Mouse (Mus musculus): ENCODE data around the gene Il5ra. TPM values are rescaled to one million over a fixed set of nuclear protein-coding genes. Genes with fewer than 3 reads are reported as not detected.

Gene Il5ra
- polyA plus RNA-seq, 1 experiment from 2014 or later: not detected

GRCm38 (mm10) chr6:106787138-106787537, 38.3 kb upstream of the Il5ra start:
- 83% methylated on average over 3 of the region's 3 CpGs for WGBS
- Histone ChIP-seq H3K27me3 (ENCODE audit: control insufficient read depth, insufficient read depth, low read length) (no peaks in the 10 kb centered on the region), H3K9ac (ENCODE audit: low read length) (no peak overlapping the region), H3K9me3 (ENCODE audit: control insufficient read depth, low read length) (no peaks in the 10 kb centered on the region), H3K4me1 (replicated peaks; ENCODE audit: control insufficient read depth, insufficient read depth) (no peaks in the 10 kb centered on the region), H3K36me3 (ENCODE audit: control insufficient read depth, insufficient read depth, low read length) (peaks cover 13% of the 10 kb centered on the region; the same call in 1 of the 2 replicates), H3K4me3 (ENCODE audit: low read depth, low read length) (no peak overlapping the region), H3K27ac (replicated peaks) (no peak overlapping the region), H3K4me2 (replicated peaks; ENCODE audit: low read depth) (no peak overlapping the region)
- TF ChIP-seq EP300 (optimal IDR thresholded peaks at IDR 0.05) (no peak), CTCF (IDR thresholded peaks at IDR 0.05; ENCODE audit: low read depth) (no peak)
- ATAC-seq (ENCODE audit: low FRiP score, low TSS enrichment) (no peak), DNase-seq (ENCODE audit: low spot score) (no peak)

GRCm38 (mm10) chr6:106770046-106770445, 21.2 kb upstream of the Il5ra start:
- no peak overlapping the region for H3K27ac ChIP-seq (replicated peaks)
- peak overlapping the region; percentile 83 for H3K9ac ChIP-seq (ENCODE audit: low read length)
- 41% methylated on average over 4 of the region's 4 CpGs for WGBS
- peaks cover 3% of the 10 kb centered on the region; the same call in 1 of the 2 replicates for H3K36me3 ChIP-seq (ENCODE audit: control insufficient read depth, insufficient read depth, low read length)
- H3K4me3 ChIP-seq (ENCODE audit: low read depth, low read length): peak overlapping the region; percentile 91
- H3K4me2 ChIP-seq (replicated peaks; ENCODE audit: low read depth): peak overlapping the region; percentile 86
- no peaks in the 10 kb centered on the region for H3K27me3 ChIP-seq (ENCODE audit: control insufficient read depth, insufficient read depth, low read length)
- H3K9me3 ChIP-seq (ENCODE audit: control insufficient read depth, low read length): no peaks in the 10 kb centered on the region
- ATAC-seq (ENCODE audit: low FRiP score, low TSS enrichment) (no peak), DNase-seq (ENCODE audit: low spot score) (no peak)
- TF ChIP-seq EP300 (optimal IDR thresholded peaks at IDR 0.05) (no peak), CTCF (IDR thresholded peaks at IDR 0.05; ENCODE audit: low read depth) (no peak)
- H3K4me1 ChIP-seq (replicated peaks; ENCODE audit: control insufficient read depth, insufficient read depth): 0 out of 2 replicates have a peak, but pooled peaks cover 4% of the 10 kb centered on the region

- TF ChIP-seq CTCF (IDR thresholded peaks at IDR 0.05; ENCODE audit: low read depth): no peak
- no peak for TF ChIP-seq EP300 (optimal IDR thresholded peaks at IDR 0.05)
Observed at GRCm38 (mm10) chr6:106769290-106769866, 20.5 kb upstream of the Il5ra start.

GRCm38 (mm10) chr6:106768640-106769289, 19.9 kb upstream of the Il5ra start, which contains the start of gene Trnt1:
Trnt1 (plus strand) TSS chr6:106769120.
- ATAC-seq (ENCODE audit: low FRiP score, low TSS enrichment) (peak; percentile 100), DNase-seq (ENCODE audit: low spot score) (peak; percentile 99)
- Histone ChIP-seq H3K27ac (replicated peaks) (peak within 1 kb of the TSS; percentile 76), H3K9me3 (ENCODE audit: control insufficient read depth, low read length) (no peaks in the 10 kb centered on the region), H3K9ac (ENCODE audit: low read length) (peak within 1 kb of the TSS; percentile 83), H3K36me3 (ENCODE audit: control insufficient read depth, insufficient read depth, low read length) (peaks cover 3% of the 10 kb centered on the region; the same call in 1 of the 2 replicates), H3K4me1 (replicated peaks; ENCODE audit: control insufficient read depth, insufficient read depth) (0 out of 2 replicates have a peak, but pooled peaks cover 4% of the 10 kb centered on the region), H3K27me3 (ENCODE audit: control insufficient read depth, insufficient read depth, low read length) (no peaks in the 10 kb centered on the region), H3K4me2 (replicated peaks; ENCODE audit: low read depth) (peak within 1 kb of the TSS; percentile 86), H3K4me3 (ENCODE audit: low read depth, low read length) (peak within 1 kb of the TSS; percentile 91)
- 9% methylated on average over 35 of the region's 35 CpGs for WGBS
- no peak for TF ChIP-seq EP300 (optimal IDR thresholded peaks at IDR 0.05)
- no peak for TF ChIP-seq CTCF (IDR thresholded peaks at IDR 0.05; ENCODE audit: low read depth)

More at GRCm38 (mm10) chr6:106769290-106769866, 20.5 kb upstream of the Il5ra start:
- DNase-seq (ENCODE audit: low spot score) (peak; percentile 31), ATAC-seq (ENCODE audit: low FRiP score, low TSS enrichment) (peak; percentile 73; the same call in 1 of the 2 replicates)
- Histone ChIP-seq H3K27ac (replicated peaks) (peak overlapping the region; percentile 76), H3K4me2 (replicated peaks; ENCODE audit: low read depth) (peak overlapping the region; percentile 86), H3K4me3 (ENCODE audit: low read depth, low read length) (peak overlapping the region; percentile 91), H3K36me3 (ENCODE audit: control insufficient read depth, insufficient read depth, low read length) (peaks cover 3% of the 10 kb centered on the region; the same call in 1 of the 2 replicates), H3K4me1 (replicated peaks; ENCODE audit: control insufficient read depth, insufficient read depth) (0 out of 2 replicates have a peak, but pooled peaks cover 4% of the 10 kb centered on the region), H3K9me3 (ENCODE audit: control insufficient read depth, low read length) (no peaks in the 10 kb centered on the region), H3K27me3 (ENCODE audit: control insufficient read depth, insufficient read depth, low read length) (no peaks in the 10 kb centered on the region), H3K9ac (ENCODE audit: low read length) (peak overlapping the region; percentile 83)
- under 1% methylated on average over 33 of the region's 33 CpGs for WGBS

- Histone ChIP-seq H3K27me3 (ENCODE audit: control insufficient read depth, insufficient read depth, low read length) (no peaks in the 10 kb centered on the region), H3K4me2 (replicated peaks; ENCODE audit: low read depth) (no peak overlapping the region), H3K36me3 (ENCODE audit: control insufficient read depth, insufficient read depth, low read length) (no peaks in the 10 kb centered on the region), H3K4me1 (replicated peaks; ENCODE audit: control insufficient read depth, insufficient read depth) (0 out of 2 replicates have a peak, but pooled peaks cover 4% of the 10 kb centered on the region), H3K9ac (ENCODE audit: low read length) (no peak overlapping the region), H3K9me3 (ENCODE audit: control insufficient read depth, low read length) (no peaks in the 10 kb centered on the region), H3K4me3 (ENCODE audit: low read depth, low read length) (no peak overlapping the region), H3K27ac (replicated peaks) (no peak overlapping the region)
- DNase-seq (ENCODE audit: low spot score) (no peak), ATAC-seq (ENCODE audit: low FRiP score, low TSS enrichment) (no peak)
- TF ChIP-seq EP300 (optimal IDR thresholded peaks at IDR 0.05): no peak
- TF ChIP-seq CTCF (IDR thresholded peaks at IDR 0.05; ENCODE audit: low read depth): no peak
- 78% methylated on average over 4 of the region's 4 CpGs for WGBS
Observed at GRCm38 (mm10) chr6:106766774-106767173, 17.9 kb upstream of the Il5ra start.

- 0 out of 2 replicates have a peak, but pooled peaks cover 4% of the 10 kb centered on the region for H3K4me1 ChIP-seq (replicated peaks; ENCODE audit: control insufficient read depth, insufficient read depth)
- no peak overlapping the region for H3K4me2 ChIP-seq (replicated peaks; ENCODE audit: low read depth)
- H3K36me3 ChIP-seq (ENCODE audit: control insufficient read depth, insufficient read depth, low read length): no peaks in the 10 kb centered on the region
- no peaks in the 10 kb centered on the region for H3K27me3 ChIP-seq (ENCODE audit: control insufficient read depth, insufficient read depth, low read length)
- TF ChIP-seq EP300 (optimal IDR thresholded peaks at IDR 0.05): no peak
- no peak for TF ChIP-seq CTCF (IDR thresholded peaks at IDR 0.05; ENCODE audit: low read depth)
- H3K4me3 ChIP-seq (ENCODE audit: low read depth, low read length): no peak overlapping the region
- DNase-seq (ENCODE audit: low spot score) (no peak), ATAC-seq (ENCODE audit: low FRiP score, low TSS enrichment) (no peak)
- 81% methylated on average over 1 of the region's 1 CpGs for WGBS
- H3K9ac ChIP-seq (ENCODE audit: low read length): no peak overlapping the region
- H3K9me3 ChIP-seq (ENCODE audit: control insufficient read depth, low read length): no peaks in the 10 kb centered on the region
- H3K27ac ChIP-seq (replicated peaks): no peak overlapping the region
Observed at GRCm38 (mm10) chr6:106765892-106766291, 17.1 kb upstream of the Il5ra start.

All from stomach, postnatal 0 days (tissue).